In genomic region chr5:74679631-74680030, GRCm38 (mm10) we compare ENCODE assay signal across 29 mouse cellular contexts. TPM values are rescaled to one million over a fixed set of nuclear protein-coding genes. Genes with fewer than 3 reads are reported as not detected.
DNase-seq lines count a peak whose midpoint lies in the region; ATAC-seq and TF ChIP-seq lines count a peak whose summit lies in the region.
"Had no signal": no experiment of that assay in that cellular context is flagged by ENCODE, and none has a peak within 500 bp of the region (broad histone marks: within the 10 kb centered on the region; RNA-seq: fewer than 3 reads in every experiment).

No protein-coding gene starts in this region.

- H3K27me3 ChIP-seq in heart, adult 2 months (ENCODE audit: control insufficient read depth, insufficient read depth, low read length): no peaks in the 10 kb centered on the region
- no peaks in the 10 kb centered on the region for H3K27me3 ChIP-seq in heart, embryonic 11.5 days (ENCODE audit: control insufficient read depth, insufficient read depth, low read length)
- H3K27me3 ChIP-seq: CH12.LX; embryonic facial prominence, embryonic 13.5 days; forebrain, embryonic 15.5 days; hindbrain, embryonic 15.5 days; kidney, embryonic 15.5 days; midbrain, embryonic 13.5 days; neural tube, embryonic 13.5 days had no signal

- H3K79me2 ChIP-seq in heart, adult 2 months (replicated peaks; ENCODE audit: control insufficient read depth, insufficient read depth, low read length): no peaks in the 10 kb centered on the region

- TF ChIP-seq CTCF in heart, adult 2 months (IDR thresholded peaks at IDR 0.05): no peak

- intact Hi-C loops in heart, adult 2 months (cut with DNase I): loop anchor here (1.0 to 2.0 kb wide), 3 partner anchors 25 to 39 kb away; no protein-coding TSS in a partner anchor
- intact Hi-C loops in heart, postnatal 10 days (cut with DNase I): no loop called here

- no peaks in the 10 kb centered on the region for H3K9me3 ChIP-seq in heart, embryonic 11.5 days (replicated peaks; ENCODE audit: control insufficient read depth, low read length)
- H3K9me3 ChIP-seq: embryonic facial prominence, embryonic 13.5 days; forebrain, embryonic 10.5 days; forebrain, embryonic 15.5 days; hindbrain, embryonic 15.5 days; kidney, embryonic 15.5 days; liver, embryonic 12.5 days; midbrain, embryonic 13.5 days; neural tube, embryonic 13.5 days had no signal

- no peak overlapping the region for H3K4me3 ChIP-seq in heart, adult 2 months
- H3K4me3 ChIP-seq in heart, embryonic 11.5 days (ENCODE audit: low read depth, low read length): no peak overlapping the region
- H3K4me3 ChIP-seq: embryonic facial prominence, embryonic 13.5 days; forebrain, embryonic 10.5 days; forebrain, embryonic 15.5 days; hindbrain, embryonic 15.5 days; kidney, embryonic 15.5 days; left cerebral cortex, adult 2 months; liver, embryonic 12.5 days; midbrain, embryonic 13.5 days; neural tube, embryonic 13.5 days had no signal

- DNase-seq in gastrocnemius, adult 18-20 months (ENCODE audit: low spot score): peak; percentile 41
- no peak for DNase-seq in gastrocnemius, adult 8-10 months (ENCODE audit: low spot score in 2 of 2)
- peak; percentile 65 to 81 for DNase-seq in heart, adult 2 months
- DNase-seq in heart, postnatal 10 days: peak; percentile 68 to 71
- DNase-seq in skeletal muscle tissue, adult 2 months (ENCODE audit: low read depth, low spot score): peak; percentile 52
- no peak for DNase-seq in frontal cortex, adult 2 months (ENCODE audit: extremely low spot score in 1 of 2, low spot score in 1 of 2)
- DNase-seq in layer of hippocampus, postnatal 14 days (ENCODE audit: low spot score in 2 of 2): no peak
- DNase-seq: adrenal gland, adult 8-10 months; cerebellum, adult 9-10 months; cerebellum, postnatal 36 days; embryo, embryonic 11 days; kidney, adult 11 months; kidney, postnatal 25 days; left cerebral cortex, postnatal 4 days; liver, postnatal 0 days had no signal

- H3K9ac ChIP-seq in heart, adult 2 months (ENCODE audit: low read depth, low read length): no peak overlapping the region
- H3K9ac ChIP-seq in heart, embryonic 11.5 days (ENCODE audit: low read depth, low read length): no peak overlapping the region
- H3K9ac ChIP-seq: embryonic facial prominence, embryonic 13.5 days; forebrain, embryonic 15.5 days; hindbrain, embryonic 15.5 days; kidney, embryonic 15.5 days; liver, embryonic 12.5 days; liver, postnatal 0 days; midbrain, embryonic 13.5 days; neural tube, embryonic 13.5 days had no signal

- no peak for ATAC-seq in heart, embryonic 11.5 days (replicated peaks; ENCODE audit: insufficient number of reproducible peaks, low FRiP score, low TSS enrichment)
- ATAC-seq: forebrain, embryonic 15.5 days; inflammation-experienced regulatory T-cells, adult 6 months; liver, embryonic 12.5 days; liver, postnatal 0 days; lung, postnatal 0 days; midbrain, embryonic 13.5 days had no signal

- no peak for TF ChIP-seq POLR2A in heart, adult 2 months (IDR thresholded peaks at IDR 0.05; ENCODE audit: insufficient read depth, low read depth, low read length)

- peaks cover 33% of the 10 kb centered on the region for H3K4me1 ChIP-seq in heart, adult 2 months (ENCODE audit: control insufficient read depth, insufficient read depth, low read length)
- H3K4me1 ChIP-seq in heart, embryonic 11.5 days (ENCODE audit: control insufficient read depth, insufficient read depth, low read length): no peaks in the 10 kb centered on the region; the same call in 1 of the 2 replicates
- H3K4me1 ChIP-seq: kidney, embryonic 15.5 days; liver, embryonic 12.5 days had no signal

- 42% methylated on average over 7 of the region's 7 CpGs for WGBS in heart, adult 2 months
- WGBS in heart, embryonic 11.5 days (ENCODE audit: insufficient replicate concordance): 82% methylated on average over 7 of the region's 7 CpGs

- H3K27ac ChIP-seq in heart, adult 2 months: peak overlapping the region; percentile 83
- H3K27ac ChIP-seq in heart, embryonic 11.5 days (ENCODE audit: low read depth, low read length): no peak overlapping the region
- H3K27ac ChIP-seq: embryonic facial prominence, embryonic 13.5 days; forebrain, embryonic 10.5 days; forebrain, embryonic 15.5 days; hindbrain, embryonic 15.5 days; kidney, embryonic 15.5 days; left cerebral cortex, adult 2 months; liver, embryonic 12.5 days; macrophage; midbrain, embryonic 13.5 days; neural tube, embryonic 13.5 days had no signal

- no peak overlapping the region for H3K4me2 ChIP-seq in heart, embryonic 11.5 days
- H3K4me2 ChIP-seq: embryonic facial prominence, embryonic 13.5 days; forebrain, embryonic 15.5 days; hindbrain, embryonic 15.5 days; kidney, embryonic 15.5 days; liver, embryonic 12.5 days; midbrain, embryonic 13.5 days; neural tube, embryonic 13.5 days had no signal

- TF ChIP-seq EP300 in heart, adult 2 months (IDR thresholded peaks at IDR 0.05; ENCODE audit: insufficient read depth, low read depth, low read length): peak; percentile 93; the same call in 1 of the 2 replicates

- H3K36me3 ChIP-seq in heart, adult 2 months (ENCODE audit: control insufficient read depth, insufficient read depth, low read length): peaks cover 30% of the 10 kb centered on the region
- no peaks in the 10 kb centered on the region for H3K36me3 ChIP-seq in heart, embryonic 11.5 days (ENCODE audit: control insufficient read depth, insufficient read depth, low read length)
- H3K36me3 ChIP-seq: embryonic facial prominence, embryonic 13.5 days; forebrain, embryonic 10.5 days; forebrain, embryonic 15.5 days; hindbrain, embryonic 15.5 days; kidney, embryonic 15.5 days; liver, embryonic 12.5 days; midbrain, embryonic 13.5 days; neural tube, embryonic 13.5 days had no signal

RNA-seq across cellular contexts. Expression of gene Lnx1, which starts 23.1 kb away (rescaled TPM):
- 1 to 10 TPM; 2.7 to 4.4 TPM for total RNA-seq in gastrocnemius, adult 18-20 months (2021)
- total RNA-seq in gastrocnemius, adult 8-10 months (2022): 1 to 10 TPM; 2.1 to 4.0 (median 3.0) TPM
- total RNA-seq in heart, adult 2 months (2021): 10 to 100 TPM in 1 of 2 experiments, 1 to 10 TPM in 1; 9.8 to 12.2 TPM
- polyA plus RNA-seq in heart, adult 2 months (2012; rRNA removed): 6.8 and 13.8 TPM in 2 replicates
- polyA plus RNA-seq in heart, embryonic 11.5 days (2014; fragmentation: Nextera tagmentation; extraction: Ambion mirVana): 0.56 and 0.70 TPM in 2 replicates
- 1 to 10 TPM; 4.3 to 4.5 TPM for total RNA-seq in heart, postnatal 10 days (2021)
- polyA plus RNA-seq in frontal cortex, adult 2 months (2012; rRNA removed): 40.6 and 41.8 TPM in 2 replicates
- 10 to 100 TPM; 19.0 to 22.4 TPM for total RNA-seq in layer of hippocampus, postnatal 14 days (2021)
- polyA plus RNA-seq: macrophage had no signal

Comparison
In these comparisons a context has a peak if more than half of its experiments do, and no peak if none do; other contexts are left out.
1. DNase-seq: peak in gastrocnemius, adult 18-20 months (single experiment), heart, adult 2 months (2 of 2), heart, postnatal 10 days (2 of 2) and skeletal muscle tissue, adult 2 months (single experiment); none in gastrocnemius, adult 8-10 months (0 of 2), frontal cortex, adult 2 months (0 of 2) and layer of hippocampus, postnatal 14 days (0 of 2).